Mouse (Mus musculus) cerebellum, adult 2 months (tissue): ENCODE results near the gene Psme3.

Experiments used
- CTCF ChIP-seq: fragments of 200-500 bp; IDR thresholded peaks from 2 replicates; pipeline ENCODE4 v1.5.1; 2011; ENCODE audit warnings: low read depth, mild to moderate bottlenecking, control low read depth, low read length, moderate library complexity, borderline replicate concordance; ENCODE audit not compliant: insufficient read depth
- POLR2A ChIP-seq: fragments of 200-500 bp; IDR thresholded peaks from 2 replicates; pipeline ENCODE4 v1.6.1; 2011; ENCODE audit warnings: low read length, control low read depth, borderline replicate concordance; ENCODE audit not compliant: insufficient read depth

DNA sequence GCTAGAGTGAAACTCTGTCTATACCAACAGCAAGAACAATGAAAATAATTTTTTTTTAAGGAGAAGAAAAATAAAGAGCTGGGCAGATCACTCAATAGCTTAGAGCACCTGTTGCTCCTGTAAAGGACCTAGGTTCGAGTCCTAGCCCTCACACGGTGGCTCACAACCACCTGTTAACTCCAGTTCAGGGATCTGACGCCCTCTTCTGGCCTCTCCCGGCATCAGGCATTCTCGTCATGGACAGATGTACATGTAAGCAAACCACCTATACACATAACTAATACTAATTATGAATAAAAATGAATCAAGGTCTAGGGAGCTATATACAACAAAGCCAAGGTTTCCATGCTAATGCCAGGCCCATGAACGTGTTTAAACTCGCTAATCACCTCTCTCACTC is 15.1 kb upstream of the Psme3 start:
- TF ChIP-seq POLR2A (no peak), CTCF (no peak)
